Mouse (Mus musculus) ZHBTc4 (cell line): ENCODE results near the gene Gsx1.

Experiments
- DNase-seq: peaks from one replicate; pipeline ENCODE4 v3.0.0-alpha.2; 2011; ENCODE audit warnings: low read depth, low spot score

The Gsx1 gene

GRCm38 (mm10) chr5:147188571-147188975 lies at the start of gene Gsx1:
Gsx1 (plus strand) TSS chr5:147188696.
- DNase-seq = peak; percentile 95

- DNase-seq = peak; percentile 53
Measured at GRCm38 (mm10) chr5:147147340-147147739, 41.2 kb upstream of the Gsx1 start.

DNA sequence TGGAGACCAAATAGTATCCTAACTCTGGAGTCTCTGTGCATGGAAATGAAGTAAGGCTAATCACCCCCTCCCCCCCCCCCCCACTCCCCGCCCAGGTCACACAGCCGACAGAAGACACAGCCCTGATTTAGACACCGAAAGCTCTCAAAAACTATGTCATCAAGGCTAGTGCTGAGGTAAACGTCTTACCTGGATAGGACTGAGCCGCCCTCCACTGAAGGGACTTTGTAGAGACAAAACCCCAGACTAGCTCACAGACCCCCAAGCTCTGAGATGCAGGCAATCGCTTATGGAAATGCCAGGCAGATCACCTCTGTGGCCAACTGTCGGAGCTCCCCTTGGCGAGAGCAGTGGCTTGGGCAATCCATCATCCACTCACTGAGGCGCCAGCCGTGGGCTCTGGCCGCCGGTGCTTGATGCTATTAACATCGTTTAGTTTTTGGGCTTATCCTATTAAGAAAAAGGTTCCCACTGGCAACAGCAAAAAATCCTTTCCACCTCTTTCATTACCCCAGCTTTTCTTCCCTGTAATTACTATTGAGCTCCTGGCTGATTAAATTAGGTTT lies 33.6 kb upstream of the Gsx1 start:
- DNase-seq = peak; percentile 26

GRCm38 (mm10) chr5:147155449-147156133 lies 32.9 kb upstream of the Gsx1 start:
- DNase-seq = peak; percentile 92

DNA sequence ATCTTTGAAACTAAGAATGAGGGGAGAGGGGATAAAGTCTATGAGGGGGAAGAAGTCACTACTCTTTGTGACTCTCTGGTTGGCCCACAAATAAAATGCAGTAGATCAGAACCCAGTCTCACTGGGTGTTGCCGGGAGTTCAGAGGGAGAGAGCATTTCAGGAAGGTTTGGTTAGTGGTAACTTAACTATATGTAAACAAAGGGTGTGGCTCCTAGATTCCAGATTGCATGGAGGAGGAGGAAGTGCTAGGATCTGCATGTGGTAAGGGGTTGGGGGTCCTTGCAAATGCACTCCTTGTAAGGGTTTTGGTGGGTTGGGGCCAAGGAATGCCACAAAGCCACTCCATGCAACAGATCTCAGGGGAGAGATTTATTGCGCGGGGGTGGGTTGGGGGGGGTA lies 32.1 kb upstream of the Gsx1 start:
- peak; percentile 31 for DNase-seq

DNA sequence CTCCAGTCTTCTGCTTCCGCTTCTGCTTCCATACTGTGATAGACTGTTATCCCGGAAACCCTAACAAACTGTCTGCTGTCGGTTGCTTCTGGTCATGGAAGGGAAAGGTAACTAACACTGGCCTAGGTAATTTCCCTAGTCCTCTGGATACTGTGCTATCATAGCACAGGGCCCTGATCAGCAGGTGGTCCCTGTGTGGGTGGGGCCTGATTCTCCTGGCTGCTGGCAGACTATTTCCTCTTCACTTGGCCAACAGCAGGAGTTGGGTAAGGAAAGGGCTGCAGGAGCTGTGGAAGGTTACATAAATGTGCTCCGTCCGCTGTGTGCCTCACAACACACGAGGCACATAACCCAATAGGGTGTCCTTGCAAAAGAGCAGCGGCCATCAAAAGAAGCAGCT lies 31.1 kb upstream of the Gsx1 start:
- DNase-seq = peak; percentile 42

DNA sequence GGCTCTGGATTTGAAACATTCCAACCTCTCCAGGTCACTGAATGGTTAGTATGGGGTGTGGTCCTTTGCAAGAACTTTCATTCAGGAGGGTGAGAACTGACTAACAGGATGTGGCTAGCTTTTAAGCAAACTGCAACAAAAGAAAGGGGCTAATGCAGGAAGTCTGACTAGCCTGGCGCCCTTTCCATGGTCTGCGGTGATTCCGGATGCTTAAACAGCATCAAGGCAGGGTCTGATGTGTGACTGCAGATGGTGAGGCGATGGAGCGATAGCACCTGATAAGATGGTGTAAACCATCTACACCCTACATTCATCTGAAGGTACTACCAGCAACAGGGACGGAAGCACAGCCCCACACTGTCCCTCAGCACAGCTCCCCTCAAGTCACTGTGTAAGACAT lies 29.2 kb upstream of the Gsx1 start:
- DNase-seq = peak; percentile 47

GRCm38 (mm10) chr5:147159792-147160191 lies 28.7 kb upstream of the Gsx1 start:
- DNase-seq = no peak

- DNase-seq = no peak
Measured at GRCm38 (mm10) chr5:147165060-147165459, 23.4 kb upstream of the Gsx1 start.

DNA sequence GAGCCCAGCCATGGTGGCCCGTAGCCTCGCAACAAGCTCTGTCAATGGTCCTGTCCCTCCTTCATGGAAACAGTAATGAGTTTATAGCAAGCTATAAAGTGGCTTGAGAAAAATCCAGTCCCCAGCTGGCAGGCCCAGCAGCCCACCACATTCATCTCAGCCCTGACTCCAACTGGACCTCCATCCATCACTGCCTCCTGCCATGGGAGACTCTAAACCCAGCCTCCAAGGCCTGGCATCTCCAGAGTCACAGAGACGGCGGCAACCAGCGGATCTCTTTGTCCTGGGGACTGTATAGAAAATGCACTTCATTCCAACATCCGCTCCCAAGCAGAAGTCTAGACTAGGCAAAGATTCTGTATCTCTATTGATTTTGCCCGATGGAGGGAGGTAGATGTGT lies 18.4 kb upstream of the Gsx1 start:
- no peak for DNase-seq

DNA sequence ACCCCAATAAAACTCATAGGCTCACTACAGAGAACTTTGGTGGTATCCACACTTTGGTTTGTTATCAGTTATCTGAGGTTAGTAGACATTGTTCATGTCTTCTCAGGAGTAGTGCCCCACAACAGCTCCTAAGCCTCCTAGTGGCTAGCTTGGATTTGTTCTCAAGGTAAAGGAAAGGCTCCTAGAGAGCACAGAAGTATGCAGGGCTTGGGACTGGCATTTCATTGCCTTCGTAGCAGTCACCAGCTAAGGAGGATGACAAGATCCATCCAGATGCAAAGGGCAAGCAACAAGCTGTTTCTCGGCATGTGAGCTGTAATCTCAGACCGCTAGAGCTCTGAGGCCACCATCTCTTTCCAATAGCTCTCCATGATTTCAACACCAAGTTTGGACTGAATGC lies 14.4 kb upstream of the Gsx1 start:
- peak; percentile 53 for DNase-seq

GRCm38 (mm10) chr5:147185174-147185915 lies 3.2 kb upstream of the Gsx1 start:
- no peak for DNase-seq

DNA sequence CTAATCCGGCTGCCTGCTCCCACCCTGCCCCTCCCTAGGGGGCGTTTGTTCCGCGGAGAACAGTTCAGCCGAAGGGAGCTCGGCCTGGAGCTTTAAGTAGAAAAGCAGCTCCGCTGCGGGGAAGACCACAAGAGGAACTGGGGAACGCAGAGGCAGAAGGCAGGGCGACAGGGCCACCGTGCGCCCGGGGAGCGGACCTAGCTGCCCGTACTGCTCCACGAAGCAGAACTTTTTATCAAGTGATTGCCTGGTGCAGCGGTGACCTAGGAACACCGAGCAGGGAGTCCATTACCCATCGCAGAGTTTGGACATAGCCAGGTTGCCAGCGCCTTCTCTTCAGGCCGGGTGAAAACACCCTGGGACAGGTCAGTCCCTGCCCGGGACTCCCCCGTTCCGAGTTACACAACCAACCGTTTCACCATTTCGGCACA lies 2.5 kb upstream of the Gsx1 start:
- peak; percentile 73 for DNase-seq

GRCm38 (mm10) chr5:147186781-147187551 lies 1.5 kb upstream of the Gsx1 start:
- peak; percentile 70 for DNase-seq

DNA sequence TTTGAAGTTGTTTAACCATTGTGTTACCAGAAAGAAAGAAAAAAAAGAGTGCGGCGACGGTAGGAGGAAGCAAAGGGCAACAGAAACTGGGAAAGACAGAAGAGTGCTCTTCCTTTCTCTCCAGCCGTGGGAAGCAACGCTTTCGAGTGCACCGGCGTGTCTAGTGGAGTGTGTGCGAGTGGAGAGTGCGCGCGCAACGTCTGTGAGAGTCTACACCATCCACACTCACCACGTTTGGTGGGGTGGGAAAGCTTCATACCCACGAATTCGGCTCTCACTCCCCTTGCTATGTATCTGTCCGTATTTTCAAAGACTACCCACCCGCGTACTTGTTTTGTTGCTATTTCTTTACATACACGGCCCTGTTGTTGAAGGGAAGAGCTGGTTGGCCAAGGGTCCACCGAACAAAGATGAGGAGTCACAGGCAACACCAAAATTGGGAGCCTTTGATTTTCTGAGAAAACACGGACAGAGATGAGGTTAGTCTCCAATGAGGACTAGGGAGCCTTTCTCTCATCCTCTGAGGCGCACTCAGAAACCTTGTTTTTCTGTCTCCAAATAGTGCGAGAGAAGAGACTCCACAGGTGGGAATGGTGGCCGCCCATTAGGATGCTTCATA lies 835 bp upstream of the Gsx1 start:
- DNase-seq = no peak

DNA sequence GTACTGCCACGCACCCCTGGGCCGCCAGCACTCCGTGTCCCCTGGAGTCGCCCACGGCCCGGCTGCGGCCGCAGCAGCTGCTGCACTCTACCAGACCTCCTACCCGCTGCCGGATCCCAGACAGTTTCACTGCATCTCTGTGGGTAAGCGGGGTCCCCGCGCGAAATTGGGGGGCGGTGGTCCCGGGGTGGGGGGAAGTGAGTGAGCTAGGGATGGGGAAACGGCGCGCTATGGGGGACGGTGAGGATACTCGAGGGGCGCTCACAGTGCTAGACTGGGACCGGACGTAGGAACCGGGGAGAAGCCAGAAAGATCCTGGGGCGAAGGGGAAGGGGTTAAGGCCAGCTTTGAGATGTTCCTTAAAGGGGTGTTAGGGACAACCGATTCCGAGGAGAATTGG lies 660 bp downstream of the Gsx1 start:
- no peak for DNase-seq

DNA sequence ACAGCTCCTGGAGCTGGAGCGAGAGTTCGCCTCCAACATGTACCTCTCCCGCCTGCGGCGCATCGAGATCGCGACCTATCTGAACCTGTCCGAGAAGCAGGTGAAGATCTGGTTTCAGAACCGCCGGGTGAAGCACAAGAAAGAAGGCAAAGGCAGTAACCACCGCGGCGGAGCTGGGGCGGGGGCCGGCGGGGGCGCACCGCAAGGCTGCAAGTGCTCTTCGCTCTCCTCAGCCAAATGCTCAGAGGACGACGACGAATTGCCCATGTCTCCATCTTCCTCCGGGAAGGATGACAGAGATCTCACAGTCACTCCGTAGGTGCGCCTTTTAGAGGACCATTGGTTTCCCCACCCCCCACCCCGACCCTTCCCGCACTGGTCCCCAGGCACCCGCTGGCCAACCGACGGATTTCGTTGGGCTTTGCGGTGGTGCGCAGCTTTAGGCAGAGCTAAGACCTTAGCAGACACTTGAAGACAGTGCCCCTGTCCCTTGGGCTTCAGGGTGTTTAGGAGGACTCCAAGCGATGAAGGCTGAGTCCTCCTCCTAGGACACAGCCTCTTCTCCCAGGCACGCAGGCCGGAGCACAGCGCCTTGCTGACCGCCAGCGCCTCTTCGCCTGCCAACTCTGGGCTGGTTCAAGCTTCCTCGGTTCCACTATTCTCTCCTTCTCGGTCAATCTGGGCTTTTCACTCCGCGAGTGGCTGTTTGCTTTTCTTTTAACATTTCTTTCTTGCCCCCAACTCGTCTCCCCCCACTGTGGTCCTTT lies 1.5 kb downstream of the Gsx1 start:
- peak; percentile 57 for DNase-seq

- DNase-seq = peak; percentile 50
Measured at GRCm38 (mm10) chr5:147190885-147191284, 2.4 kb downstream of the Gsx1 start.

DNA sequence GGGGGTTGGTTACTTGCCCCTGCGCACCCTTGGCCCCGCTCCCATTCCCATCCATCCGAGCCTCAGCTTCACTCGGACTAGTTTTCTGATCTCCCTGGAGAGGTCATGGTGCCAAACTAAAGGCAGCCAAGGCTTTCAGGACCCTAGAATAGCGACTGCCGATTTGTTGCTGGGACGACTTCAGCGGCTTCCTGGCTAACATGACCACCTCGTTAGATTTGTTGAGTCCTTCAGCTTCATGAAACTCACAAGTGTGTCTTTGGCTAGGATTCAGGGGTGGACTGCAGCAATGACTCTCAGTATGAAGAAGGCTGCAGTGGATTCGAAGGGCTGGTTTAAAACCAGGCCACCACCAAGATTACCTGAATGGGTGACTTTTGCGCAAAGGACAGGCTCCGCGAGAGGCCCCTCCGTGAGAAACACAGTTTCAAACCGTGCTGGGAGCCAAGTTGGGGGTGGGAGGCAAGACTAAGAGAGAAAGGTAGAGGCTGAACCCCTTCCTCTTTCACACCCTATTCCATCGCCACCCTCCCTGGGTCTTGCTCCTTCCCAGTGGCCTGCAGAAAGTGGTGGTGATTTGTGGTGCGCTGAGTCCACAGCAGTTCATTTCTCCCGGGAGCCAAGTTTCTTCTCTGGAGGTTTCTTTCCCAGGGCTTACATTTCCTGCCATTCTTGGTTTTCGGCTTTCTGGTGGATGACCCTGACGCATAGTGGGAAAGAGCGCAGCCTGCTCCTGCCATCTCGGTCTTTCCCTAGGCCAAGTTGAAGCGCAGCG lies 3.5 kb downstream of the Gsx1 start:
- peak; percentile 26 for DNase-seq

GRCm38 (mm10) chr5:147192576-147192960 lies 4.1 kb downstream of the Gsx1 start:
- no peak for DNase-seq
